Mouse (Mus musculus): Measurements from ENCODE around the gene Slit3.

Slit3 gene

DNA sequence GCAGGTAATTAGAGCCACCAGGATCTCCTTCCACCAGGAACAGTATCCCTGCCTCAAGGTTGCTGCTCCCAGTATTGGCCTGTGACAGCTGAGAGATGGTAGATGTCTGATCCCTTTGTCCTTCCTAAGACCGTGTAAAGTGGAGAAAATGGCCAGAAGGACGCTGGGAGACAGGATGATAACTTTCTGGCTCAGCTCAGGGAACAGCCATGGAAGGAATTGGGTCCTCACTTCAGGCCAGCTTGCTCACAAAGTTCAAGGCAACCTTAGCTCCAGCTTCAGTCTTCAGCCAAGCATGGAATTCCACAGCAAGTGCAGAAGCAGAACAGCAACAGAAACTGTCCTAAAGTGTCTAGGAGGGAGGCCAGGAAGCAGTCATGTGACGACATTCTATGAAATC is 289.4 kb downstream of the Slit3 start:
- DNase-seq: no peak

GRCm38 (mm10) chr11:35415768-35416401 is 294.9 kb downstream of the Slit3 start:
- no peak for DNase-seq

GRCm38 (mm10) chr11:35416402-35417093 is 295.5 kb downstream of the Slit3 start:
- DNase-seq: peak in 1 of 2 experiments; percentile 34

DNA sequence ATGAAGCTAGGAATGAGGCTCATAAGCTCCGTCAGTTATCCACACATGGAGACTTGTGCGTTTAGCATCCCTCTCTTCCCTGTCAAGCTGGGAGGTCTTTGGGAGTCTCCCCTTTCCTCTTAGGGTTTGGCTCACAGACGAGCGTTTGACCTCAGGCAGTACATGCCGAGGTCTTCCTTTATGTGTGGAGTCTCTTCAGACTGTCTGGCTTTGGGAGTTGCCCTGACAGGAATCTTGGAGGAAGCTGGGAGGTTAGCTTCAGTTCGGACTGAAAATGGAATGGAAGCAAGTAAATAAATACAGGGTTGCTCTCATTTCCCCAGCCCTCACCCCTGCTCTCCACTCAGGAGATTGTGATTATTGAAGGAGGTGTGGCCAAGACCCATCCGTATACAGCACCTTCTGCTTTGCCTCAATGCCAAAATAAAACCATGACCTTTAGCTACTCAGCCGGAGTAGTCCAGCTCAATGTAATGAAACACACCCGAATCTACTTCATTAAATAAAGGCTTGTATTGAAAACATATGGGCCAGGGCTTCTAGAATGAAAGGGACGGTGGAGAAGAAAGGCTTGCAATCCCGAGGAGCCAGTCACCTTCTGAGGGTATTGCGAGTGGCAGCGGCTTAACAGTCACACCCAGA is 297.0 kb downstream of the Slit3 start:
- no peak for DNase-seq

GRCm38 (mm10) chr11:35419013-35419412 is 298.0 kb downstream of the Slit3 start:
- no peak for DNase-seq

GRCm38 (mm10) chr11:35421728-35422127 is 300.7 kb downstream of the Slit3 start:
- DNase-seq: no peak

DNA sequence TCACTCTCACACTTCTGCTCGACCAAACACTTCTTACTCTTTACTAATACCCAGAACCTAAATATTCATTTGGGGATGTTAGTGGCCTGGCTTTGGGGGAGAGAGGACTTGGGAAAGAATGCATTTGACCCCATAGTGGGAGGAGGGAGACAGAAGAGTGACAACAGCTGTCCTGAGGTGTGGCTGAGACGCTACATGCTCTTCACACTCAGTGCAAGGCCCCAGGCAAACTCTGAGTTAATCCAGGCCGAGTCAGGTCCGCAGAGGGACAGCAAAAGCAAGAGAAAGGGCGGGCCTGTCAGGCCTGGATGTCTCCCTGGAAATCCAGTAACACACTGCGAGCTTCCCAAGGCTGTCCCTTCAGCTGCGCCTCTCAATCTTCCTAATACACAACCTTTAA is 307.0 kb downstream of the Slit3 start:
- no peak for DNase-seq

GRCm38 (mm10) chr11:35431130-35431529 is 310.1 kb downstream of the Slit3 start:
- no peak for DNase-seq

GRCm38 (mm10) chr11:35437510-35437909 is 316.5 kb downstream of the Slit3 start:
- DNase-seq: no peak

GRCm38 (mm10) chr11:35440186-35440585 is 319.2 kb downstream of the Slit3 start:
- peak; percentile 73 to 76 for DNase-seq

GRCm38 (mm10) chr11:35444489-35445100 is 323.6 kb downstream of the Slit3 start:
- DNase-seq: no peak

DNA sequence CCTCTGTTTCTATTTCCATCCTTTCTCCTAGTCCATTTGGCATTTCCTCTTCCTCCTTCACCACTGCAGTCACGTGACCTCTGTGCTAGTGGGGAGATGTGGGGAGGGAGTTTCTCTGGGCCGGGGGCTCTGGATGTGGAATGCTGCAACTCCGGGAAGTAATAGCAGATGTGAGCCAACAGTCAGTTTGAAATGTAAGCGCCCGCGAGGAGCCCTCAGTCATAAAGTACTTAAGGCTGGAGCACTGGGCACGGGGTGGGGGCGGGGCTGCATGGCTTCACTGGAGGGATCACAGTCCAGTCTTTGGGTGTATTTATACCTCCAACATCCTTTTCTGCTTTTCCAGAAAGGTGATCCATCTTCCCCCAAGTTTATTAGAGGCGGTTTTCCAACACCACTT is 326.9 kb downstream of the Slit3 start:
- DNase-seq: no peak

- no peak for DNase-seq
These were observed 328.2 kb downstream of the Slit3 start for GRCm38 (mm10) chr11:35449199-35449598.

DNA sequence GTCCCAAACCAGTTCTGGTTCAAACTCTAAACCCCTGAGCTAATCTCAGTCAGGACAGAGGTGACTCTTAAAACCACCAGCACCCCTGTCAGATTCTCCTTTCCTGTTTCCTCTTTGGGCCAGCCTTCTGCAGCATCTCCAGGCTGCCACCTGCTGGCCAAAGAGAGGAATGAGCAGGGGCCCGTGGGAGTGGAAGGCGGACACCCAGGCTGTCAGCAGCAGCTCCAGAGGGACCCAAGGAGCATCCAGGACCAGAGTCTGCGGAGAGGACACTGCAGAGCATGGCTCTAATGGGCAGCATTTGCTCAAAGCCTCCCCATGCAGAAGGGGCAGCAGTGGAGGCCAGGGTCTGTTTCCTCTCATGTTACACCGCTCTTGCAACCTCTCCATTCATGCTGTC is 330.6 kb downstream of the Slit3 start:
- DNase-seq: peak; percentile 84 to 86

- peak; percentile 63 to 70 for DNase-seq
These were observed 331.4 kb downstream of the Slit3 start for GRCm38 (mm10) chr11:35452413-35452812.

DNA sequence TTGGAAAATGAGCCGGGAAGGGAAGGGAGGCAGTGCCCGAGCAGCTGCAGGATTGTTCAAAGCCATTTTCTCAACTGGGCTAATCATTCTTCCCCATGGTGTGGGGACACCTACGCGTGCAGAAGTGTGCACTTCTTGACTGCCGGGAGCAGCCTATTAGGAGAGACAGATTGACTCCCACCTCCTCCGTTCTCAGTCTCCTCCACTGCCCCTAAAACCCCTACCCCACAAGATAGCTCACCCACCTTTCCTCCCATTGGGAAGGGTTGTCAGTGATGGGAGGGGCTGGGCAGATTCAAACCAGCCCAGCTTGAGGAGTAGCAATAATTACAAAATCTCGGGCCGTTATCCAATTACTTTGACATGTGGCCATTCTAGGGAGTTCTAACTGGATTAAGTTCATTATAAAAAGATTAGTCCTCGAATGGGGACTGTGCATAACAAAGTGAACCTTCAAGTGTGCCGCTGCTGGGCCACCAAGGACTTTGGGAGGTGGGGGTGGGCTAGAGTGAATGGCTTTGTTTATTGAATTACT is 333.2 kb downstream of the Slit3 start:
- no peak for DNase-seq

- DNase-seq: no peak
These were observed 333.8 kb downstream of the Slit3 start for GRCm38 (mm10) chr11:35454781-35455180.

DNA sequence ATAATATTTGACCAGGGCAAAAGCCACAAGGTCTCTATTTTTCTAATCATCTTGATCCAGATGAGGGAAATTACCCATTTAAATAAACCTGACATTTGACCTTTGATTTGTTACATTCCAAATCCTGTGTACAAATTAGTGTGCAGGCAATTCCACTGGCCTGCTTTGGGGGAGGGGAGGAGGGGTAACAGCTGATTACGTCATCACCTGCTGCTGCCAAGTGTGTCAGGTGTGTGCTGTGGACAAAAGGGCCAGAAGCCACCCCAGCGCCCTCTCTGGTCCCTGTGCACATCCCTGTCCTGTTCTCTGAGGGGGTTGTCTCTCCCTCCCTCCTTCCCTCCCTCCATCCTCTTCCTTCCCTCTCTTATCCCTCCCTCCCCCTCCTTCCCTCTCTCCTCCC is 337.0 kb downstream of the Slit3 start:
- DNase-seq: peak; percentile 46 to 54

DNA sequence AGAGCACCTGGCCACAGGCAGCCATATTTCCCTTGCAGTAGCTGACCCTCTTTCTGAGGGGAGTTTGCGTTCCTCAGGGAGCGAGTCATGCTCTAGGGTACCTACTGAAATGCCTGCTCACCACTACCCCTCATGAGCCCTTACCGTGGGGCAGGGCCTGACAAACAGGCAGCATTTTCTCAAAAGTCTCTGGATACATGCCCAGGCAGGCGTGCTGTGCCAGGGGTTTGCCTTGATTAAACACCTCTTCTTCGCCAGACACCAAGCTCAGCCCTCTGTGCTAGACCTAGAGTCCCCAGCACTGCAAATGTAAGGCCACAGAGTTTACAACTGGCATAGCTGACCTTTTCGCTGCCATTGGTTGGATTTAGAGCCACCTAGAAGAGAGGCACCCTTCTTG is 345.7 kb downstream of the Slit3 start:
- DNase-seq: peak; percentile 44 to 58

- peak; percentile 67 to 73 for DNase-seq
These were observed 347.8 kb downstream of the Slit3 start for GRCm38 (mm10) chr11:35468847-35469246.

DNA sequence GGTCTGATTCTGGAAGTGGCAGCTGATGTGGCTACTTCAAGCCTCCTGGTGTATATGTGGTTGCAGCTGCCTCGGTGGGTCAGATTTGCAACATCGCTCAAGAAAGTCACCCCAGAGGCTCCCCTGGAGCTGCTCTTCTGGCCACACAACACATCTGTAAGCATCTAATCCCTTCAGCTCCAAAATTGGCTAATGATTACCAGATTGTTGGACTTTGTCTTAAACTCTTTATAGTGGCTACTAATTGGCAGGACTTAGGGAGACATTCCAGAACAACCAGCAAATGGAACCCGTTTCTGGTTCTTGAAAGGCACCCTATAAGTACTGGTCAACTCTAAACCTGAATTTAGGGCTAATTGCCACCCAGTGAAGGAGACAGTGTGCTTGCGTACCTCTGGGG is 348.9 kb downstream of the Slit3 start:
- DNase-seq: no peak

GRCm38 (mm10) chr11:35470853-35471252 is 349.8 kb downstream of the Slit3 start:
- no peak for DNase-seq

- no peak for DNase-seq
These were observed 352.0 kb downstream of the Slit3 start for GRCm38 (mm10) chr11:35472842-35473616.
